Mouse (Mus musculus) small intestine, adult 2 months (tissue): ENCODE data around the gene Slc43a2.

Source experiments
- CTCF ChIP-seq: fragments of 200-500 bp; IDR thresholded peaks from 2 replicates; pipeline ENCODE4 v1.5.1; 2012; ENCODE audit warnings: low read depth, mild to moderate bottlenecking, control low read depth, inconsistent platforms, low read length, moderate library complexity, mixed read lengths; ENCODE audit not compliant: insufficient replicate concordance, insufficient read length; ENCODE audit errors: extremely low read depth
- POLR2A ChIP-seq: fragments of 200-500 bp; IDR thresholded peaks from 2 replicates; pipeline ENCODE4 v1.6.1; 2012; ENCODE audit warnings: low read depth, mild to moderate bottlenecking, control low read depth, inconsistent platforms, low read length, moderate library complexity

- TF ChIP-seq CTCF: no peak
- no peak for TF ChIP-seq POLR2A
Observed at GRCm38 (mm10) chr11:75557142-75557541, 25.6 kb downstream of the Slc43a2 start.
